Mouse (Mus musculus) liver, adult (tissue): ENCODE results near the gene Vsx2.

Experiments
- GATA4 ChIP-seq: IDR thresholded peaks from 2 replicates; pipeline ENCODE4 v1.6.1; 2014; ENCODE audit warnings: mild to moderate bottlenecking, low read length; ENCODE audit not compliant: insufficient replicate concordance

Gene Vsx2

DNA sequence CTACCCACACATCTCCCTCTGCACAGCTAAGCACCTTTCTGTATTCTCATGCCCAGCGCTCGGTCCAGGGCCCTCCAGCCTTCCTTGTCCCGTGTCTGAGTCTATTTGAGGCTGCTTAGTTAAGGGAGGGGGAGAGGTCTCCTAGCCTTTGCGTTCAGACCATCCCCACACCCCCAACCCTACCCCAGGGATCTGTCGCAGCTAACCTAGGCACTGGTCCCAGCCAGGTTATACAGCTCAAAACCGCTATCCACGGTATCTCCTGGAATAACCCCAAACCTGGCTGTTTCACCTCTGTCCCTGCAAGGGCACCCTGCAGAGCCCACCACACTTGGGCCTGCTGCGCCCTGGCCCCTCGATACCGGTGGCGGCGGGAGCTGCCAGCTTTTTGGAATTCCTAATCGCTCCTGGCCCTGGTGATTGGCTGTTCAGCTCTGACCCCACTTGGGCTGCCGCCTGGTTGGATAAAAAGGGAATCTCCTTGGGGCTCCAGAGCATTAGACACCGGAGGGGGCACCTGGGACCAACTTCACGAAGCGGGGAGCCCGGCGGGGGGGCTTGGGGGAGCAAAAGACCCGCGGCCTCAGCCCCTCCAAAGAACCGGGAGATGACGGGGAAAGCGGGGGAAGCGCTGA, at the start of gene Vsx2:
Gene Vsx2, plus strand, starts transcription at position 427 of the 635 bp plus-strand sequence.
- no peak for TF ChIP-seq GATA4

DNA sequence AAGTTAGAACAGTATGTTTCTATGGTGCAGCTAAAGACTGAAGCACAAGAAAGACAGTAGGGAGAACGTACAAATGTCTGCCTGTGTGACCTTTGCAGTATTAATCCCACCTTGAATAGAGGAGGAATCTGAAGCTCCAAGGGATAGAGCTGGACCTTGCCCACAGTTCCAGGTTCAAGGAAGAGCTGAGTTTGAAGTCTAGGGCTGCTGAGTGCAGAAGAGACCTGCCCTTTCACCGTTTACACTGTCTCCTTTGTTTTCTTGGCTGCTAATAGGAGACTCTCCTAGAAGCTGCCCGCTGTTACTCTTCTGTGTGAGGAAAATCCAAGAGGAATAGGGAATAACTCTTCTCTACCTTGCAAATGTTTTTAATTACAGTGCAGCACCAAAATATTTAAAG, 45.8 kb upstream of the Vsx2 start:
- no peak for TF ChIP-seq GATA4

DNA sequence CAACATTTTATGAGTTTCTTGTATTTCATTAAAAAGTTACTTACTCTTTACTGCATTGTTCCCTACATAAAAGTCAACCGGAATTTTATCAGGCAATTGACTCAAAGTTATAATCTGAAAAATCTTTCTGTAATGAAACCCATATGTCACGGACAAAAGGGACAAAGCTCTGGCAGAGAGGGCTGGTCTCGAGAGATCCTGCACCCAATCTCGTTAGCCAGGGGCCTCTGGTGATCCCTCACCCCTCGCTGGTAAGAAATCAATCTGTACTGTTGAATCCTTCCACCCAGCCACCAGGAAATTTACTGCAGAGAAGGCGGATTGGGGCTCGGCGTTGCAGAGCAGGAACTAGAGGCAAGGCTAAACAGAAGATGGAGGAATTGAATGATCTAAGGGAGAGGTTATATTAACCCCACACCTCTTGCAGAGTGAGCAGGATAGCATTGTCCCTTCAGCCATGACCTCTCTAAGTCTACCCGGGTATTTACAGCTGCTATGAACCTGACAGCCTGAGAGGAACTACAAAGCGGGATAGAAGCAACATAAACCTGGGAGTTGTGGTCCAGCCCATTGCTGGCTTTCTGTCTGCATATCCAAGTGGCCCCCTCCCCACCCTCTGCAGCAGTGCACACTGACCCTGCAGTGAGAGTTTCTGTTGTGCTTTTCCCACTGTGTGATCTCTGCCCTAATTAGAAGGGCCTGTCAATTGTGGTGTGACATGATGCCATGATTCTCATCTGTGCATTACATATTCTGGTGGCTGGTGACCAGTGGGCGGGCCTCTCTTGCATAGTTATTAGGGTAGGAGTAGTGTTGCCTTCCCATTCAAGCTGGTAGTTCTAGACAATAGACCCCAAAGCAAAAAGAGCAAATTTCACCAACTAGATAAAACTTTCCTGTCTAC, 45.2 kb upstream of the Vsx2 start:
- TF ChIP-seq GATA4: no peak

DNA sequence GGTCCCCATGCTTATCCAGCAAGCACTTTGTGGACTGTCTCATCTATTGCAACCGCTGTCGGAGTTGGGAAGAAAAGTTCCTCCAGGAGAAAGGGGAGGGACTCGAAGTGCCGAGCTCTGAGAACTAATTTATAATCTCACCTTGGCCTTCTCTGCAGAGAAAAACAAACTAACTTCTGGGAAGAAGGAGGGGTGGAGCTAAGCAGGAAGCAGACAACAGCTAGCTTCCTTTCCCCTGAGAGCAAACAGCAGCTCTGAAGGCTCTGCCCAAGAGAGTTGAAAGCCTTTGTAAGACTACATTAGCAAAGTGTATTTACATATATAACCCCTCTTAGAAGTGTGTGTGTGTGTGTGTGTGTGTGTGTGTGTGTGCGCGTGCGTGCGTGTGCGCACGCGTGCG, 44.1 kb upstream of the Vsx2 start:
- TF ChIP-seq GATA4: no peak

DNA sequence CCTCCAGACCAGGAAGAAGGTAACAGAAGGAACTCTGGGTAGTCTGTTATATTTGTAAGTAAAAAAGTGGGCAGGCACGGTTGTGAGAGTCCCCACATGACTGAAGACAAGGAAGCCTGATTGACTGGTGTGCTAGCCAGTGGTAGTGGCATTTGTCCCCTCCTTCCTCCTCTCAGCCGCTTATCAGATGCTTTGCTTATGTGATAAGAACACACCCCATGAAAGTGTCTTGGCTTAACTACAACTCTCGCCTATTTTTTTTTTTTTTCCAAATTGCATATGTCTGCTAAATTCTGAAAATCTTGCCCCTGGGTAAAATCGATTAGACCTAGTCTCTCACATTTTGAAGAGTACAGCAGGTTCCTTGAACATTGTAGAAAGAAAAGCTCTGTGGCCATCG, 39.1 kb upstream of the Vsx2 start:
- no peak for TF ChIP-seq GATA4

DNA sequence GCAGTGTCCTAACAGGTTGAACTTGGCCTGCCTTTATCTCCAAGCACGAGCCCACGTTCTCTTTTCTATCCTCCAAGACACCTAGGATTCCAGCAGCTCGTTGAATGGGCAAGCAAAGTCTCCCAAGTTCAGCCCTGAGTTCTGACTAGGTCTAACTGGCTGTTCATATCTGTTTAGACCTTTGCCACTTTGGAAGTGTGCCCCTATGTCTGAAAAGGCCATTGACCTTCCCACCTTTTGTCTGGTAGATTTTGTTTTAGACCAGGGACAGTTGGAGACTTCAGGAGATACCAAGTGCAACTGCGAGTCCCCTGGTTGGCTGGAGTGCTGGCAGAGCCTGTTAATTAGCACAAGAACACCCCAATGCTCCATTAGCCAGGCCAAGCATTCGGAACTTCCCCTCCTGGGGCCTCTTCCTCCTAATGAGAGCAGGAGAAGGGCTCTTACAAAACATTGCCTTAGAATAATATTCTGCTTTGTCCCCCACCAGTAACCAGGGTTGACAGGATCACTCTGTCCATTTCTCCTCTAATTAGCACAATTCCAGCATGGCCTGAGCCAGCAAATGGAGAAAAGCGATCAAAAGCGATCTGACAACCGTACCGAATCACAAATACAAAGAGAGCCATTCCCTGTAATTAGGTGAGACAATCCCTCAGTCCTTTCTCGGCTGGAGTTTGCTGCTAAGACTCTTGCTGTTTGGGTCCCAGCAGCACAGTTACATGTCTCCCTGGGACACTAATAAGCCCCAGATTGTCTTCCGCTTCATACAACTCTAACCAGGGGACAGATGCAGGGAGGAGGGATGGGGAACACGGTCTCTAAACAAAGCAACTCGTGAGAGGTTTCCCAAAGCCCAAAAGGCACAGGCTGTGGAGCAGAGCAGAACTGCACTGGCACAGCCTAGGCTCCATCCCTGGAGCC, 37.4 kb upstream of the Vsx2 start:
- TF ChIP-seq GATA4: no peak

DNA sequence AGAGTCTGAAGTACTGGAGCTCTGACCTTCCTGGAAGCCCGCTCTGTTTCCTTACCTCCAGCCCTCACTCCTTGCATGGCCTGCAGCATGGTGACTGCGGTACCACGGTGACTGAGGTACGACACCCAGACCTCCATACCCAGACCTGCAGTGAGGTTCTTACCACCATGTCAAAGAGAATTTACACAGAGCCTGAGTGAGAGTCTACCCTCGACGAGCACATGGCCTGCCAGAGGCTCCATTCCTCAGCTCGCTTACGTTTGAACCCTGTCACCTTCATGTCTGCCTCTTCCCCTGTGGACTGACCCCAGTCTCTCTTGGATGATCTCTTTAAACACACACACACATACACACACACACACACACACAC, 36.7 kb upstream of the Vsx2 start:
- TF ChIP-seq GATA4: no peak

DNA sequence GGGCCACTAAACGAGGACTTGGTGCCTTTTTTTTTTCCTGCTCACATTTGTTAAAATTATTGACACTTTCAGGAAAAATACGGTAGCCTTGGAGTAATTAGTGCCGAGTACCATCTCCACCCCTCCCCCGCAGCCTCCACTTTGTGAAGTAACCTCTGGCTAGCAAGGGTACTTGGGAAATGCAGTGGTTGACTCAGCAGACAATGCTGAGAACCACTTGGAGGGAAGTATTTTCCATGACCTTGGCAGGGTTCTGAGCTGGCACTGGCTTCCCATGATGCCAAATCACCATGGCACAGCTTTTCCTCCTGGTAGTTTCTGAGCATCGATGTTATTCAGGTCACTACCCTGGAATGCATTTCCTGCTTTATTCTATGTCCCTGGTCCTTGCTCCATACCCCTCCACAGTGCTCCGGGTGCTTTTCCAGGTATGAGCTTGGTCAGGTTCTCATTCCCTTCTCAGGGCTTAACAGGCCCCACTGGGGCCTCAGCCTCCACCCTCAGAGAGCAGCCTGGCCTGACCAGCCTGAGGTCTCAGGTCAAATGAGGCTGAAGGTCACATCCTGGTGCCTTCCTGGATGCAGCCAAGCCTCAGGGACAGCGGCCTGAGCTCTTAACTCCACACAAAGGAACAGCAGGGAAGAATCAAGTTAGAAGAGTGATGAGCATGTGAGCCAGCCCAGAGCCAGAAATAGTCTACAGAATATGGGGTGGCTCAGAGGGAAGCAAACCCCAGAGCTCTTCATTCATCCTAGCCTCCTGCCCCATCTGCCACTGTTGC, 35.7 kb upstream of the Vsx2 start:
- TF ChIP-seq GATA4: no peak

DNA sequence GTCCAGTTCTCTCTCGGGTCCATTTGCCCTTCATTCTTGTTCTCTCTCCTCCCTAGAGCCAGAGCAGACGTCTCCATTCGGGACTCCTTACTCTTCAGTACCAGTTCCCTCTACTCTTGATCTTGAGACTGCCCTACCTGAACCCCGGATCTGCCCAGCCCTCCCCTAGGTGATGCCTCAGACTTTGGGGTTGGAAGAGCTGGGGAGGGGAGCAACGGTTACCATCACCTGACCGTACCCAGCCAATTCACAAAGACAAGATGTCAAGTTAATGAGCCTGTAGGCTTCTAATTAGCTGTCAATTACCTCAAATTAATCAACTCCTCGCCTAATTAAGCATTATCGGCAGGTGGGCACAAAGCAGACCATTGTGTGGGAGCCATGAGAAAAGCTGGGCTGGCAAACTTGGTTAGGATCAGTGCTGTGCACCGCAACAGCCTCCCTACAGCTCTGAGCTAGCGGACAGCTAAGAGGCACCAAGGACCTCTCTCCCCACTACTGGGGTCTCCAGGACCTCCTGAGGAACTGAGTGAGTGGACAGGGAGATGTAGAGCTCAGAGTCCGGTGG, 28.1 kb upstream of the Vsx2 start:
- TF ChIP-seq GATA4: no peak

- no peak for TF ChIP-seq GATA4
These were observed 23.5 kb upstream of the Vsx2 start for GRCm38 (mm10) chr12:84546028-84546427.

DNA sequence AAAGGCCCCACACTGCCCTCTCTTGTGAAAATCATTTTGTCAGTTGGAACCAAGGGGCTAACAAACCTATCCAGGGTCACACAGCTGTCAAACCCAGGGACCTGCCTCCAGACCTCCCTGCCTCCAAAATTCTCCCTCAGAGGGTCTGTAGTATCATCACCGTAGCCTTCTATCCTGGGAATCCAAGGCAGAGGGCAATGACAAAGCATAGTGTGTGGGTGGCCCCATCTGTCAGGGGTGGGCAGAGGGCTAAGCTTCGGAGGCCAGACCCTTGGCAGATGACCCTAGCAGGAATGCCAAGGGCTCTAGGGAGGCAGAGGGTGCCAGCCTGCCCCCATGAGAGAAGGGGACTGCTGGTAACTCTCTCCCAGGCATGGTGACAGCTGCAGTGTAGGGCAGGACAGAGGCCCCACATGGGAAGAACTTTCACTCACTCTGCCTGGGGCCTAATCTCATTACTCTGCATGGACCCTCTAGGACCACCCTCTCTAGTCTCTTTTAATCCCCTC, 22.9 kb upstream of the Vsx2 start:
- no peak for TF ChIP-seq GATA4

DNA sequence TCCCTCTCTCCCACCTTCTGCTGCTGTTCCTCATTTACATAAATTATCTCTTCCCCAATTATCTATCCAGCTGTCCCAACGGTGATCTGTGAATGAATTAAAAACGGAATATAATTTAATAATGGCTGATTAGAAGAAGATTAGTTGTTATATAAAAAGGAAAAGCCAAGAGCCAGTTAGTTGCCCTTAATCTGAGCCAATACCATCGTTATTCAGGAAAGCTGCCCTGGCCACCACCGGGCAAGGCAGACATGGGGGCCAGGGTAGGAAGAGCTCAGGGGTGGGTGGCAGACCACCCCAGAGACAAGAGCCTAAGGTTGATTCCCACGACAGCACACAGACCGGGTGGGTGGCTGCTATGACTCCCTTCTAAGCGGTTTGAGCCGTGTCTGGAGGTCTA, 21.3 kb upstream of the Vsx2 start:
- TF ChIP-seq GATA4: no peak

- TF ChIP-seq GATA4: no peak
These were observed 14.3 kb upstream of the Vsx2 start for GRCm38 (mm10) chr12:84555218-84555617.

GRCm38 (mm10) chr12:84562558-84562957, 7.0 kb upstream of the Vsx2 start:
- TF ChIP-seq GATA4: no peak
